Mouse (Mus musculus) forebrain, embryonic 16.5 days (tissue): ENCODE measurements around the gene 9430038I01Rik. TPM values are rescaled to one million over a fixed set of nuclear protein-coding genes. Genes with fewer than 3 reads are reported as not detected.
"Not testable (repeated sequence)": the region's sequence is repeated elsewhere in the genome, so short reads cannot be mapped to it uniquely, and the experiment has no call there.

Source experiments
- ATAC-seq: fragments of 200-750 bp; cut with Nextera tagmentation; 2 replicates; pipeline ENCODE4 v1.8.0; 2017; ENCODE audit warnings: mild to moderate bottlenecking, moderate library complexity
- H3K27ac ChIP-seq: fragments of 300-500 bp; sonication (generic); 2 replicates; pipeline ENCODE4 v1.5.1; 2014; ENCODE audit warnings: low read length, control low read depth
- H3K27me3 ChIP-seq: fragments of 300-500 bp; sonication (generic); replicated peaks from 2 replicates; pipeline ENCODE4 v1.6.1; 2014; ENCODE audit warnings: low read length; ENCODE audit not compliant: control insufficient read depth, insufficient read depth
- H3K36me3 ChIP-seq: fragments of 300-500 bp; sonication (generic); 2 replicates; pipeline ENCODE4 v1.6.1; 2014; ENCODE audit not compliant: control insufficient read depth, insufficient read depth
- H3K4me1 ChIP-seq: fragments of 300-500 bp; sonication (generic); replicated peaks from 2 replicates; pipeline ENCODE4 v1.6.1; 2014; ENCODE audit warnings: low read length; ENCODE audit not compliant: control insufficient read depth, insufficient read depth
- H3K4me2 ChIP-seq: fragments of 300-500 bp; sonication (generic); 2 replicates; pipeline ENCODE4 v1.6.1; 2014; ENCODE audit warnings: mild to moderate bottlenecking, low read length, control low read depth
- H3K4me3 ChIP-seq: fragments of 300-500 bp; sonication (generic); replicated peaks from 2 replicates; pipeline ENCODE4 v1.5.1; 2014; ENCODE audit warnings: mild to moderate bottlenecking, low read length, control low read depth
- H3K9ac ChIP-seq: fragments of 300-500 bp; sonication (generic); replicated peaks from 2 replicates; pipeline ENCODE4 v1.6.1; 2014; ENCODE audit warnings: low read depth, low read length, control low read depth
- H3K9me3 ChIP-seq: fragments of 300-500 bp; sonication (generic); 2 replicates; pipeline ENCODE4 v1.6.1; 2016; ENCODE audit warnings: low read length; ENCODE audit not compliant: control insufficient read depth
- WGBS: fragments of 180-500 bp; shearing (Covaris S2); extraction: QIAGEN DNeasy Blood & Tissue Kit; methylation state at CpG from one replicate; pipeline ENCODE4 v1.1.7; 2014; 5-methylcytosine and 5-hydroxymethylcytosine counted together
- polyA plus RNA-seq: library from polyadenylated mRNA; unstranded; fragments of >200 nt; fragmentation: Nextera tagmentation; extraction: Ambion mirVana; gene quantifications from 2 replicates; pipeline ENCODE4 v1.2.1, GENCODE M21; 2015

The 9430038I01Rik gene
- 9.2 and 10.5 TPM in 2 replicates for polyA plus RNA-seq

DNA sequence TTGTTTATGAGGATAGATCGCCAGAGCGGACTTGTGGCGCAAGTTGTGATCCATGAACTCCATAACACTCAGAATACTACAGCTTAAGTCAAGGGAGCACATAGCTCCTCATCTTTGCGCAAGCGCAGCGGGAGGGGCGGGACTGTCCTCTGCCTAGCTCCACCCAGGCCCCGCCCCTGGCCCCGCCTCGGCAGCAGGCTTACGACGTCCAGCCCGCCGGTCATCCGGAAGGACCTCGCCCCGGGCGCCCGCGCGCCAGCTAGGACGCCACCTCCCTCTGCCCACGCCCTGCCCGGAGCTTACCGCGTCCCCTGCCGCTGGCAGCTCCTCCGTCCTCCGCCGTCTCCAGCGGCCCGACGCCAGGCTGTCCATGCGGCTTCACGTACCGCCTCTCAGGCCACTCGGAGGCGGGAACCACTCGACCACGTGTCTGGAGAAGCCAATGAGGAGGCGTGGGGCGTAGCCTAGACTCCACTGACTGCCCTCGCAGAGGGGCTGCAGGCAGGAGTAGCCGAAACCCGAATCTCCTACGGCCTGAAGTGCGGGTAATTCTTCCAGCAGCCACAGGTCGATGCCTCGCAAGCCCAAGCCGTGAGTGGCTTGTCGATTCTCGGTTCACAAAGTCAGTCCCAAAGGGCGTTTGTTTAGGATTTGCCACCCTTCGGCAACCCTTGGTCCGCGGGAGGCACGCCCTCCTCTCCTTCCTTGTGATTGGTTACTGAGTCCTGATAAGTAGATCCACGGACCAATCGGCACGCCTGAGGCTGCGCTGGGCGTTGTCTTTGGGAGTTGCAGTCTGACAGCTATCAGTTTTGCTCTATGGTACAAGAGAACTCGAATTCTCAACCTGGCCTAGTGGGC is at the start of gene 9430038I01Rik:
TSS of gene 9430038I01Rik (minus strand) at position 426 of the 861 bp plus-strand sequence.
- H3K4me2 ChIP-seq: peak within 1 kb of the TSS; percentile 65
- H3K4me3 ChIP-seq: peak within 1 kb of the TSS; percentile 73
- no peaks in the 10 kb centered on the region for H3K27me3 ChIP-seq
- peak; percentile 100 for ATAC-seq
- under 1% methylated on average over 60 of the region's 63 CpGs for WGBS
- H3K9me3 ChIP-seq: no peaks in the 10 kb centered on the region
- H3K4me1 ChIP-seq: peaks cover 4% of the 10 kb centered on the region
- H3K27ac ChIP-seq: peak within 1 kb of the TSS; percentile 80
- peak within 1 kb of the TSS; percentile 71 for H3K9ac ChIP-seq
- no peaks in the 10 kb centered on the region for H3K36me3 ChIP-seq

- 95% methylated on average over 12 of the region's 12 CpGs for WGBS
These were observed 34.8 kb upstream of the 9430038I01Rik start for GRCm38 (mm10) chr7:137445321-137445720.

DNA sequence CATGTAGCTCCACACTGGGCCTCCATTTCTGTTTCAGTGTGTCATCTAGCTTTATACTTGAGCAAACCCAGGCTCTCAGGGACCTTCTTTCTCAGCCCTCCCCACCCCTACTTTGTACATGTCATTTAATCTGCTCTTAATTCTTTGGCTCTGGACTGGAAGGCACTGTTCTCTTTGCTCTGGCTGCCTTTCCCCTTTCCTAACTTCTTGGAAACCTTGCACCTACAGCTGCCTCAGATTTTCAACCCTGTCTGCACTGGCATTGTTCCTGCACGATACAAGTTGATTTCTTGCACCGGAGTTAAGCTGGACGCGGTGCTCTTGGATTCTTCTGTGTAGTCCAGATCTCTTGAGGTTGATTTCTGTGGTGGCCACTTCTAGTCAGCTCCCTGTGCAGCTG is 32.4 kb upstream of the 9430038I01Rik start:
- 96% methylated on average over 4 of the region's 4 CpGs for WGBS
- H3K9me3 ChIP-seq: no peaks in the 10 kb centered on the region
- ATAC-seq: no peak
- H3K27ac ChIP-seq: no peak overlapping the region
- no peak overlapping the region for H3K9ac ChIP-seq
- H3K4me3 ChIP-seq: no peak overlapping the region
- peaks cover 4% of the 10 kb centered on the region; the same call in 1 of the 2 replicates for H3K36me3 ChIP-seq
- no peak overlapping the region for H3K4me2 ChIP-seq
- no peaks in the 10 kb centered on the region for H3K27me3 ChIP-seq
- H3K4me1 ChIP-seq: peaks cover 22% of the 10 kb centered on the region

More at GRCm38 (mm10) chr7:137445321-137445720, 34.8 kb upstream of the 9430038I01Rik start:
- Histone ChIP-seq H3K4me3 (no peak overlapping the region), H3K9ac (no peak overlapping the region), H3K4me2 (no peak overlapping the region), H3K36me3 (peaks cover 10% of the 10 kb centered on the region; the same call in 1 of the 2 replicates), H3K27ac (no peak overlapping the region), H3K4me1 (peaks cover 5% of the 10 kb centered on the region; the same call in 1 of the 2 replicates), H3K27me3 (no peaks in the 10 kb centered on the region), H3K9me3 (no peaks in the 10 kb centered on the region)
- ATAC-seq: no peak

DNA sequence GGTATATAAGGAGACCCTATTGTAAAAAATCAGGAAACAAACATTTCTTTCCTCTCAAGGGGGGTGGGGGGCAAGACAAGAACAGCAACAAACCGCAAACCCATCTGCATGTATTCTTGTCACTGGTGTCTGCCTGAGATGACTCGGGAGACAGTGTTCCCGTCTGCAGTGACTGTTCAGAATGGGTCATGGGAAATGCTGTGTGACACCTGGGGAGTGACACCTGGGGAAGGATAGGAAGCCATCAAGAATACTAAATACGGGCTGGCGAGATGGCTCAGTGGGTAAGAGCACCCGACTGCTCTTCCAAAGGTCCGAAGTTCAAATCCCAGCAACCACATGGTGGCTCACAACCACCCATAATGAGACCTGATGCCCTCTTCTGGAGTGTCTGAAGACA is 28.4 kb upstream of the 9430038I01Rik start:
- H3K9ac ChIP-seq, H3K27ac ChIP-seq, H3K27me3 ChIP-seq, H3K36me3 ChIP-seq, H3K9me3 ChIP-seq, ATAC-seq: not testable (repeated sequence)
- Histone ChIP-seq H3K4me2 (peak overlapping the region; percentile 60), H3K4me3 (peak overlapping the region; percentile 77; the same call in 1 of the 2 replicates), H3K4me1 (peaks cover 22% of the 10 kb centered on the region)
- WGBS: 83% methylated on average over 7 of the region's 7 CpGs

DNA sequence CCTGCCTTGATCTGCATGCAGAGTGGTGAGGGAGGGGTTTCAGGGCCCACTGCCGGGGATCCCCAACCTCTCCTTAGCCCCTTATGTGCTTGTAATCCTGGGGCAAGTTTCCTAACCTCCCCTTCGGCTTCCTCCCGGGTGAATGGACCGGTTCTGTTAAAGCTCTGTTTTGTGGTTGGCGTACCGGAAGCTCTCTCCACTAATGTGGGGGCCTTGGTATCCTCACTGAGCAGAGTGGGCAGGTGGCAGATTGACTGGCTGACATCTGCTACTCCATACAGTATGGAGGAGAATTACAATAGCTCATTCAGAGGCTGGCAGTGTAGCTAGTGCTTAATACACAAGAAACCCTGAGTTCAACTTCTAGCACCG is 27.6 kb upstream of the 9430038I01Rik start:
- Histone ChIP-seq H3K36me3 (no peaks in the 10 kb centered on the region), H3K27me3 (no peaks in the 10 kb centered on the region), H3K27ac (peak overlapping the region; percentile 80), H3K4me3 (peak overlapping the region; percentile 77), H3K4me2 (peak overlapping the region; percentile 60), H3K4me1 (peaks cover 22% of the 10 kb centered on the region), H3K9ac (peak overlapping the region; percentile 85), H3K9me3 (no peaks in the 10 kb centered on the region)
- ATAC-seq: peak; percentile 59
- 0% methylated on average over 7 of the region's 7 CpGs for WGBS

DNA sequence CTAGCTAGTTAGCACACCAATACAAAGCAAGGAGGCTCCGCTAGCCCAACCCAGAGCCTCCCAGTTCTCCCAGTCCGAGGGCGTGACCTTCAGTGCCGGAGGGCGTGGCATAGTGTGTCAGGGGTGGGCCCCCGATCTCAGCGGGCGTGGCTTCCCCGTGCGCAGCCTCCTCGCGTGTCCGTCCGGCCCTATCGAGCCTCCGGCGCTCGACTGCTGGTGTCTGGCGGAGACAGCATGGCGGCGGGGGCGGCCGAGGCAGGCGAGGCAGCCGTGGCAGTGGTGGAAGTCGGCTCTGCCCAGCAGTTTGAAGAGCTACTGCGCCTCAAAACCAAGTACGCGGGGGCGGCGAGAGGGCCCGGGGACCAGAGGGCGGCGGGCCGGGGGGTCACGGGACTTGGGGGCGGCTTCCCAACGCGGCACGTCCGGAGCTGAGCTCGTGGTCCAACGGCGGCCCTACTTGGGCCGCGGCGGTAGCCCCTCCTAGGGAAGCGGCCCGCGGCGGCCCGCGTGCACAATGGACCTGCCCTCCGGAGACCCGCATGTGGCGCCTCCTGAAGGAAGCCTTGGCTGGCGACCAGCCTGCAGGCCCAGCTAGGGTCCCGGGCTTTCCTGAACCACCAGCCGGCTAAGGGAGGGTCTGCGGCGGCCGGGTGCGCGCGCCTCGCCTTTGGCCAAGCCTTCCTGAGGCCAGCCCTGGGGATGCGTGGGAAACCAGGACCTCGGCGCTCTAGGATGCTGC is 27.0 kb upstream of the 9430038I01Rik start, which contains the start of gene Glrx3:
TSS of gene Glrx3 (plus strand) at position 175 of the 739 bp plus-strand sequence.
- Histone ChIP-seq H3K27me3 (no peaks in the 10 kb centered on the region), H3K4me3 (peak within 1 kb of the TSS; percentile 77), H3K9ac (peak within 1 kb of the TSS; percentile 85), H3K36me3 (no peaks in the 10 kb centered on the region), H3K9me3 (no peaks in the 10 kb centered on the region), H3K27ac (peak within 1 kb of the TSS; percentile 80), H3K4me2 (peak within 1 kb of the TSS; percentile 60), H3K4me1 (peaks cover 22% of the 10 kb centered on the region)
- ATAC-seq: peak; percentile 96
- under 1% methylated on average over 65 of the region's 69 CpGs for WGBS

DNA sequence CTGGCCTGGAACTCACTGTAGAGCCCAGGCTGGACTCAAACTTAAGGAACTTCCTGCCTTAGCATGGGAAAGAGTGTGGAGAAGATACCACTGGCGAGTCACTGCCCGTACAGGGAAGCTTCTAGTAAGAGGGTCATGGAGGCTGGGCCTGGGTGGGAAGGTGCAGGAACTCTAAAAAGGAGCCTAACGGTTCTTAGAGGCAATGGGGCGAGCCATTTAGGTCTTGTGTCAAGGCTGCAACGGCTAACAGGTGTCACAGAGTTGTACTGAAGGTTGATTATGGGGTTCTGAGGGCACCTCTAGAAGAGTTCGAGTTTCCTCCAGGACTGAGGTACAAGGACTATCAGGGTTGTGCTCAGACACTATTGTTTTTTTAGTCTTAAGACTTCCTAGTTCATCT is 26.3 kb upstream of the 9430038I01Rik start:
- H3K4me3 ChIP-seq: peak overlapping the region; percentile 77
- H3K4me1 ChIP-seq: peaks cover 26% of the 10 kb centered on the region
- no peaks in the 10 kb centered on the region for H3K27me3 ChIP-seq
- no peaks in the 10 kb centered on the region for H3K9me3 ChIP-seq
- no peak overlapping the region; the same call in 1 of the 2 replicates for H3K9ac ChIP-seq
- H3K4me2 ChIP-seq: no peak overlapping the region
- ATAC-seq: no peak; the same call in 1 of the 2 replicates
- 78% methylated on average over 6 of the region's 6 CpGs for WGBS
- peak overlapping the region; percentile 80; the same call in 1 of the 2 replicates for H3K27ac ChIP-seq
- H3K36me3 ChIP-seq: no peaks in the 10 kb centered on the region

GRCm38 (mm10) chr7:137431769-137432603 is 21.4 kb upstream of the 9430038I01Rik start:
- peaks cover 7% of the 10 kb centered on the region for H3K4me1 ChIP-seq
- WGBS: 14% methylated on average over 13 of the region's 13 CpGs
- no peak overlapping the region for H3K9ac ChIP-seq
- H3K4me2 ChIP-seq: no peak overlapping the region
- ATAC-seq: no peak
- H3K4me3 ChIP-seq: no peak overlapping the region
- H3K9me3 ChIP-seq: no peaks in the 10 kb centered on the region
- H3K27ac ChIP-seq: no peak overlapping the region
- H3K36me3 ChIP-seq: no peaks in the 10 kb centered on the region
- no peaks in the 10 kb centered on the region for H3K27me3 ChIP-seq
